ENCODE assay signal across 9 mouse cellular contexts in genomic region chr15:101497181-101497580, GRCm38 (mm10). TPM values are rescaled to one million over a fixed set of nuclear protein-coding genes. Genes with fewer than 3 reads are reported as not detected.
DNase-seq lines count a peak whose midpoint lies in the region; ATAC-seq and TF ChIP-seq lines count a peak whose summit lies in the region.
"Had no signal": no experiment of that assay in that cellular context is flagged by ENCODE, and none has a peak within 500 bp of the region (broad histone marks: within the 10 kb centered on the region; RNA-seq: fewer than 3 reads in every experiment).

No protein-coding gene starts in this region.

- peak; percentile 65 for TF ChIP-seq CTCF in kidney, adult 2 months (conservative IDR thresholded peaks at IDR 0.05; ENCODE audit: insufficient read depth, insufficient read length, low read depth, low read length)
- peak; percentile 71; the same call in 1 of the 2 replicates for TF ChIP-seq CTCF in small intestine, adult 2 months (IDR thresholded peaks at IDR 0.05; ENCODE audit: extremely low read depth, insufficient read length, insufficient replicate concordance, low read depth, low read length)

- no peaks in the 10 kb centered on the region for H3K9me3 ChIP-seq in kidney, embryonic 14.5 days (ENCODE audit: control insufficient read depth, low read length)
- H3K9me3 ChIP-seq: embryonic facial prominence, embryonic 13.5 days had no signal

- DNase-seq in kidney, adult 2 months = peak; percentile 62
- peak; percentile 40 for DNase-seq in ES-CJ7 (ENCODE audit: low read depth, low spot score)
- peak; percentile 87 for DNase-seq in adrenal gland, adult 2 months
- peak; percentile 46 for DNase-seq in heart, postnatal 4 days
- no peak for DNase-seq in right cerebral cortex, postnatal 10 days (ENCODE audit: low spot score in 2 of 2)

- no peak overlapping the region for H3K27ac ChIP-seq in kidney, adult 2 months (ENCODE audit: insufficient read depth, low read depth, low read length)
- H3K27ac ChIP-seq in kidney, embryonic 14.5 days (ENCODE audit: low read depth, low read length) = no peak overlapping the region
- no peak overlapping the region for H3K27ac ChIP-seq in small intestine, adult 2 months (ENCODE audit: insufficient read depth, low read depth, low read length)
- H3K27ac ChIP-seq: embryonic facial prominence, embryonic 13.5 days had no signal

- H3K4me2 ChIP-seq in kidney, embryonic 14.5 days (replicated peaks; ENCODE audit: low read depth, low read length) = no peak overlapping the region
- H3K4me2 ChIP-seq: embryonic facial prominence, embryonic 13.5 days had no signal

- ATAC-seq in kidney, embryonic 14.5 days (ENCODE audit: low FRiP score, low TSS enrichment) = no peak

- H3K4me1 ChIP-seq in kidney, adult 2 months (ENCODE audit: control insufficient read depth, insufficient read depth, low read length) = no peaks in the 10 kb centered on the region
- no peaks in the 10 kb centered on the region for H3K4me1 ChIP-seq in kidney, embryonic 14.5 days (ENCODE audit: control insufficient read depth, insufficient read depth, low read length)
- no peaks in the 10 kb centered on the region for H3K4me1 ChIP-seq in small intestine, adult 2 months (ENCODE audit: control insufficient read depth, insufficient read depth, insufficient read length, low read length)
- H3K4me1 ChIP-seq: embryonic facial prominence, embryonic 13.5 days had no signal

- WGBS in kidney, adult 2 months = 75% methylated on average over 2 of the region's 2 CpGs
- 81% methylated on average over 2 of the region's 2 CpGs for WGBS in kidney, embryonic 14.5 days
- WGBS in small intestine, adult 2 months = 69% methylated on average over 2 of the region's 2 CpGs

- H3K27me3 ChIP-seq in kidney, adult 2 months (replicated peaks; ENCODE audit: control insufficient read depth, insufficient read depth, low read length) = no peaks in the 10 kb centered on the region
- H3K27me3 ChIP-seq in kidney, embryonic 14.5 days (ENCODE audit: control insufficient read depth, insufficient read depth, low read length) = no peaks in the 10 kb centered on the region
- no peaks in the 10 kb centered on the region for H3K27me3 ChIP-seq in small intestine, adult 2 months (ENCODE audit: control insufficient read depth, insufficient read depth, low read length)
- H3K27me3 ChIP-seq: embryonic facial prominence, embryonic 13.5 days had no signal

- no peak overlapping the region for H3K4me3 ChIP-seq in kidney, adult 2 months (ENCODE audit: insufficient read depth, low read depth, low read length)
- H3K4me3 ChIP-seq in kidney, embryonic 14.5 days (ENCODE audit: low read length) = no peak overlapping the region
- H3K4me3 ChIP-seq in small intestine, adult 2 months (ENCODE audit: low read depth, low read length) = no peak overlapping the region
- H3K4me3 ChIP-seq: embryonic facial prominence, embryonic 13.5 days had no signal

- no peaks in the 10 kb centered on the region for H3K36me3 ChIP-seq in kidney, adult 2 months (ENCODE audit: control insufficient read depth, insufficient read depth, low read length)
- no peaks in the 10 kb centered on the region for H3K36me3 ChIP-seq in kidney, embryonic 14.5 days (ENCODE audit: control insufficient read depth, insufficient read depth, low read length)
- no peaks in the 10 kb centered on the region for H3K36me3 ChIP-seq in small intestine, adult 2 months (ENCODE audit: control insufficient read depth, insufficient read depth, low read length)
- H3K36me3 ChIP-seq: embryonic facial prominence, embryonic 13.5 days had no signal

- no peak overlapping the region for H3K9ac ChIP-seq in kidney, embryonic 14.5 days (ENCODE audit: low read depth, low read length)
- H3K9ac ChIP-seq: embryonic facial prominence, embryonic 13.5 days had no signal

- no peak for TF ChIP-seq POLR2A in kidney, adult 2 months (IDR thresholded peaks at IDR 0.05; ENCODE audit: low read depth, low read length)
- no peak for TF ChIP-seq POLR2A in small intestine, adult 2 months (IDR thresholded peaks at IDR 0.05; ENCODE audit: low read depth, low read length)

RNA-seq across cellular contexts. Expression of gene Krt83, which starts 5.9 kb away (rescaled TPM):
- 0.08 TPM in 1 of 2 replicates, not detected in the other for polyA plus RNA-seq in kidney, adult 2 months (2012; rRNA removed)
- polyA plus RNA-seq in kidney, embryonic 14.5 days (2014; fragmentation: Nextera tagmentation; extraction: Ambion mirVana) = not detected in 2 replicates
- not detected for total RNA-seq in adrenal gland, adult 2 months (2021)
- polyA plus RNA-seq in adrenal gland, adult 2 months (2012; rRNA removed) = 0.12 TPM in 1 of 2 replicates, not detected in the other
- not detected for total RNA-seq in heart, postnatal 4 days (2021)
- 0.08 and 0.48 TPM in 2 replicates for polyA plus RNA-seq in small intestine, adult 2 months (2012; rRNA removed)
- polyA plus RNA-seq: embryonic facial prominence, embryonic 13.5 days; lung, embryonic 16.5 days had no signal

RNA-seq across cellular contexts. Expression of gene Gm49425, which starts 19.9 kb away (rescaled TPM):
- not detected in 2 replicates for polyA plus RNA-seq in kidney, adult 2 months (2012; rRNA removed)
- not detected in 2 replicates for polyA plus RNA-seq in kidney, embryonic 14.5 days (2014; fragmentation: Nextera tagmentation; extraction: Ambion mirVana)
- not detected for total RNA-seq in adrenal gland, adult 2 months (2021)
- polyA plus RNA-seq in adrenal gland, adult 2 months (2012; rRNA removed) = not detected in 2 replicates
- not detected for total RNA-seq in heart, postnatal 4 days (2021)
- not detected in 2 replicates for polyA plus RNA-seq in small intestine, adult 2 months (2012; rRNA removed)
- polyA plus RNA-seq: embryonic facial prominence, embryonic 13.5 days; lung, embryonic 16.5 days had no signal

RNA-seq across cellular contexts. Expression of gene Krt86, which starts 23.9 kb away (rescaled TPM):
- polyA plus RNA-seq in kidney, adult 2 months (2012; rRNA removed) = not detected in 2 replicates
- polyA plus RNA-seq in kidney, embryonic 14.5 days (2014; fragmentation: Nextera tagmentation; extraction: Ambion mirVana) = not detected in 2 replicates
- total RNA-seq in adrenal gland, adult 2 months (2021) = not detected
- polyA plus RNA-seq in adrenal gland, adult 2 months (2012; rRNA removed) = not detected in 2 replicates
- total RNA-seq in heart, postnatal 4 days (2021) = not detected
- polyA plus RNA-seq in small intestine, adult 2 months (2012; rRNA removed) = not detected in 2 replicates
- polyA plus RNA-seq: embryonic facial prominence, embryonic 13.5 days; lung, embryonic 16.5 days had no signal

RNA-seq across cellular contexts. Expression of gene Krt81, which starts 33.6 kb away (rescaled TPM):
- polyA plus RNA-seq in kidney, adult 2 months (2012; rRNA removed) = not detected in 2 replicates
- polyA plus RNA-seq in kidney, embryonic 14.5 days (2014; fragmentation: Nextera tagmentation; extraction: Ambion mirVana) = not detected in 2 replicates
- total RNA-seq in adrenal gland, adult 2 months (2021) = not detected
- polyA plus RNA-seq in adrenal gland, adult 2 months (2012; rRNA removed) = not detected in 2 replicates
- not detected for total RNA-seq in heart, postnatal 4 days (2021)
- not detected in 2 replicates for polyA plus RNA-seq in small intestine, adult 2 months (2012; rRNA removed)
- polyA plus RNA-seq: embryonic facial prominence, embryonic 13.5 days; lung, embryonic 16.5 days had no signal

RNA-seq across cellular contexts. Expression of gene Krt84, which starts 35.4 kb away (rescaled TPM):
- not detected in 2 replicates for polyA plus RNA-seq in kidney, adult 2 months (2012; rRNA removed)
- not detected in 2 replicates for polyA plus RNA-seq in kidney, embryonic 14.5 days (2014; fragmentation: Nextera tagmentation; extraction: Ambion mirVana)
- not detected for total RNA-seq in adrenal gland, adult 2 months (2021)
- not detected in 2 replicates for polyA plus RNA-seq in adrenal gland, adult 2 months (2012; rRNA removed)
- total RNA-seq in heart, postnatal 4 days (2021) = not detected
- polyA plus RNA-seq in small intestine, adult 2 months (2012; rRNA removed) = 0.27 TPM in 1 of 2 replicates, not detected in the other
- polyA plus RNA-seq: embryonic facial prominence, embryonic 13.5 days; lung, embryonic 16.5 days had no signal

Comparison
In these comparisons a context has a peak if more than half of its experiments do, and no peak if none do; other contexts are left out.
1. DNase-seq: peak in kidney, adult 2 months (single experiment), ES-CJ7 (single experiment), adrenal gland, adult 2 months (single experiment) and heart, postnatal 4 days (single experiment); none in right cerebral cortex, postnatal 10 days (0 of 2).